Mouse (Mus musculus): ENCODE results near the gene Fam19a2.

- no peak for TF ChIP-seq CTCF (IDR thresholded peaks at IDR 0.05; ENCODE audit: control insufficient read depth, insufficient read depth, insufficient read length)
- TF ChIP-seq MYOG (IDR thresholded peaks at IDR 0.05; ENCODE audit: control insufficient read depth, extremely low read depth, insufficient read length): no peak
- TF ChIP-seq CEBPB (IDR thresholded peaks at IDR 0.05; ENCODE audit: low read depth): no peak
- no peak for TF ChIP-seq MYOD1 (IDR thresholded peaks at IDR 0.05; ENCODE audit: control insufficient read depth, insufficient read length, low read depth)
- TF ChIP-seq USF1 (IDR thresholded peaks at IDR 0.05; ENCODE audit: low read depth): no peak
- no peak for TF ChIP-seq MAX (IDR thresholded peaks at IDR 0.05)
- TF ChIP-seq FOSL1 (IDR thresholded peaks at IDR 0.05; ENCODE audit: insufficient read depth, low read length, poor library complexity, severe bottlenecking): no peak
Measured at GRCm38 (mm10) chr10:123357010-123357409, 93.2 kb downstream of the Fam19a2 start.
